Mouse (Mus musculus) heart, adult 8-10 months (tissue): ENCODE results near the gene Sult1d1. TPM values are rescaled to one million over a fixed set of nuclear protein-coding genes. Genes with fewer than 3 reads are reported as not detected.

ENCODE experiments used
- microRNA-seq: library from miRNA; unstranded; fragments of <30 nt; microRNA quantifications from one replicate; pipeline ENCODE4 v1.2.0, GENCODE M21; 2022
- total RNA-seq, 4 experiments: library from RNA; stranded (reverse); gene quantifications; 2 replicates each; pipeline ENCODE4 v1.2.4; 2022

The Sult1d1 gene
- total RNA-seq, 4 experiments from 2014 or later = 0.29 TPM; not detected in 3

Small RNA genes lying within 50 kb of the gene (microRNA-seq; reads per million reads assigned to microRNA genes)
- gene Mir3969 = not detected

Other genes starting within 250 kb of the Sult1d1 start
- gene Ugt2a3, start 231.8 kb downstream of the Sult1d1 start, total RNA-seq = not detected
- gene Ugt2b38, start 144.8 kb downstream of the Sult1d1 start, total RNA-seq = not detected
- not detected for gene Ugt2a2, start 86.8 kb downstream of the Sult1d1 start, total RNA-seq
- gene Gm43638, start 82.2 kb downstream of the Sult1d1 start, total RNA-seq = not detected
- not detected for gene Ugt2a1, start 78.2 kb downstream of the Sult1d1 start, total RNA-seq
- not detected for gene Sult1b1, start 30.8 kb downstream of the Sult1d1 start, total RNA-seq
- under 1 TPM in 2 of 4 experiments, not detected in 2; 0.23 to 0.25 TPM for gene Sult1e1, start 22.6 kb upstream of the Sult1d1 start, total RNA-seq
- gene Csn1s1, start 97.2 kb upstream of the Sult1d1 start, total RNA-seq = not detected
- gene Csn2, start 130.6 kb upstream of the Sult1d1 start, total RNA-seq = not detected
- not detected for gene Csn1s2a, start 205.5 kb upstream of the Sult1d1 start, total RNA-seq
- gene Csn1s2b, start 239.1 kb upstream of the Sult1d1 start, total RNA-seq = not detected